16 mouse cellular contexts compared by ENCODE assay signal in genomic region chr7:112909164-112909563, GRCm38 (mm10). TPM values are rescaled to one million over a fixed set of nuclear protein-coding genes. Genes with fewer than 3 reads are reported as not detected.
"Had no signal": no experiment of that assay in that cellular context is flagged by ENCODE, and none has a peak within 500 bp of the region (broad histone marks: within the 10 kb centered on the region; RNA-seq: fewer than 3 reads in every experiment).

No protein-coding gene starts in this region.

- H3K9me3 ChIP-seq: neural tube, embryonic 13.5 days; neural tube, embryonic 15.5 days; stomach, embryonic 15.5 days had no signal

- H3K4me1 ChIP-seq: neural tube, embryonic 15.5 days had no signal

- H3K36me3 ChIP-seq: neural tube, embryonic 13.5 days; neural tube, embryonic 15.5 days; stomach, embryonic 15.5 days had no signal

- H3K4me2 ChIP-seq: neural tube, embryonic 13.5 days; neural tube, embryonic 15.5 days; stomach, embryonic 15.5 days had no signal

- DNase-seq: retina, postnatal 1 day; right cerebral cortex, adult 18-20 months; right cerebral cortex, postnatal 14 days; right cerebral cortex, postnatal 25 days; right cerebral cortex, postnatal 4 days; spleen, adult 18-20 months; thymus, adult 18-20 months; thymus, adult 2 months; thymus, postnatal 25 days; thymus, postnatal 36 days; thymus, postnatal 4 days had no signal

- H3K27me3 ChIP-seq: neural tube, embryonic 15.5 days; stomach, embryonic 15.5 days had no signal

- H3K4me3 ChIP-seq: neural tube, embryonic 13.5 days; neural tube, embryonic 15.5 days; stomach, embryonic 15.5 days had no signal

- H3K9ac ChIP-seq: neural tube, embryonic 13.5 days; neural tube, embryonic 15.5 days; stomach, embryonic 15.5 days had no signal

- H3K27ac ChIP-seq: neural tube, embryonic 13.5 days; neural tube, embryonic 15.5 days; stomach, embryonic 15.5 days; stomach, postnatal 0 days had no signal

RNA-seq across cellular contexts. Expression of gene Rassf10, which starts 44.6 kb away (rescaled TPM):
- total RNA-seq: neutrophil, adult 5-6 weeks had no signal
